Mouse (Mus musculus) heart, embryonic 12.5 days (tissue): ENCODE data around the gene Snu13. TPM values are rescaled to one million over a fixed set of nuclear protein-coding genes. Genes with fewer than 3 reads are reported as not detected.

Experiments
- ATAC-seq: fragments of 200-750 bp; cut with Nextera tagmentation; 2 replicates; pipeline ENCODE4 v1.8.0; 2017; ENCODE audit warnings: moderate TSS enrichment, moderate library complexity; ENCODE audit not compliant: insufficient number of reproducible peaks, low FRiP score
- H3K27ac ChIP-seq: fragments of 300-500 bp; sonication (generic); 2 replicates; pipeline ENCODE4 v1.5.1; 2016; ENCODE audit warnings: mild to moderate bottlenecking, moderate library complexity; ENCODE audit not compliant: poor library complexity, severe bottlenecking
- H3K27me3 ChIP-seq: fragments of 300-500 bp; sonication (generic); replicated peaks from 2 replicates; pipeline ENCODE4 v1.6.1; 2016; ENCODE audit warnings: mild to moderate bottlenecking, moderate library complexity
- H3K36me3 ChIP-seq: fragments of 300-500 bp; sonication (generic); 2 replicates; pipeline ENCODE4 v1.6.1; 2016; ENCODE audit warnings: mild to moderate bottlenecking, moderate library complexity
- H3K4me1 ChIP-seq: fragments of 300-500 bp; sonication (generic); replicated peaks from 2 replicates; pipeline ENCODE4 v1.6.1; 2016; ENCODE audit warnings: mild to moderate bottlenecking
- H3K4me2 ChIP-seq: fragments of 300-500 bp; sonication (generic); 2 replicates; pipeline ENCODE4 v1.6.1; 2016; ENCODE audit warnings: mild to moderate bottlenecking, moderate library complexity
- H3K4me3 ChIP-seq: fragments of 300-500 bp; sonication (generic); 2 replicates; pipeline ENCODE4 v1.5.1; 2016; ENCODE audit warnings: mild to moderate bottlenecking
- H3K9ac ChIP-seq: fragments of 300-500 bp; sonication (generic); 2 replicates; pipeline ENCODE4 v1.6.1; 2016; ENCODE audit warnings: mild to moderate bottlenecking, moderate library complexity
- H3K9me3 ChIP-seq: fragments of 300-500 bp; sonication (generic); replicated peaks from 2 replicates; pipeline ENCODE4 v1.6.1; 2016; ENCODE audit warnings: mild to moderate bottlenecking, moderate library complexity
- WGBS: fragments of 180-500 bp; shearing (Covaris S2); methylation state at CpG from one replicate; pipeline ENCODE4 v1.1.7; 2016; 5-methylcytosine and 5-hydroxymethylcytosine counted together
- polyA plus RNA-seq: library from polyadenylated mRNA; unstranded; fragments of >200 nt; fragmentation: Nextera tagmentation; extraction: Ambion mirVana; gene quantifications from 2 replicates; pipeline ENCODE4 v1.2.1, GENCODE M21; 2016

Snu13 gene
- 150 and 157 TPM in 2 replicates for polyA plus RNA-seq

- Histone ChIP-seq H3K9me3 (no peaks in the 10 kb centered on the region), H3K27ac (peak within 1 kb of the TSS; percentile 91), H3K4me2 (peak within 1 kb of the TSS; percentile 96), H3K9ac (peak within 1 kb of the TSS; percentile 94), H3K36me3 (peaks cover 15% of the 10 kb centered on the region), H3K4me1 (peaks cover 16% of the 10 kb centered on the region), H3K4me3 (peak within 1 kb of the TSS; percentile 94), H3K27me3 (0 out of 2 replicates have a peak, but pooled peaks cover 10% of the 10 kb centered on the region)
- under 1% methylated on average over 74 of the region's 74 CpGs for WGBS
- ATAC-seq, result peak; percentile 86
These were observed at the start of gene Snu13 for GRCm38 (mm10) chr15:82047080-82047883. Gene Snu13 (minus strand): TSS chr15:82047598.

GRCm38 (mm10) chr15:82091061-82091460 lies 43.7 kb upstream of the Snu13 start:
- H3K4me1 ChIP-seq, result no peaks in the 10 kb centered on the region
- ATAC-seq, result no peak
- no peak overlapping the region for H3K9ac ChIP-seq
- H3K27ac ChIP-seq, result no peak overlapping the region
- no peaks in the 10 kb centered on the region for H3K9me3 ChIP-seq
- no peaks in the 10 kb centered on the region for H3K36me3 ChIP-seq
- no peak overlapping the region for H3K4me3 ChIP-seq
- H3K27me3 ChIP-seq, result peaks cover 39% of the 10 kb centered on the region
- H3K4me2 ChIP-seq, result no peak overlapping the region
- WGBS, result 59% methylated on average over 7 of the region's 7 CpGs

- H3K4me1 ChIP-seq, result no peaks in the 10 kb centered on the region
- H3K9ac ChIP-seq, result no peak overlapping the region
- H3K4me2 ChIP-seq, result no peak overlapping the region
- H3K27me3 ChIP-seq, result peaks cover 44% of the 10 kb centered on the region
- WGBS, result 13% methylated on average over 10 of the region's 10 CpGs
- no peaks in the 10 kb centered on the region for H3K9me3 ChIP-seq
- no peaks in the 10 kb centered on the region for H3K36me3 ChIP-seq
- ATAC-seq, result no peak
- no peak overlapping the region for H3K4me3 ChIP-seq
- no peak overlapping the region for H3K27ac ChIP-seq
These were observed 39.9 kb upstream of the Snu13 start for GRCm38 (mm10) chr15:82087266-82087665.

- Histone ChIP-seq H3K27ac (no peak overlapping the region), H3K4me1 (no peaks in the 10 kb centered on the region), H3K4me3 (no peak overlapping the region), H3K4me2 (no peak overlapping the region), H3K9me3 (no peaks in the 10 kb centered on the region), H3K9ac (no peak overlapping the region), H3K36me3 (no peaks in the 10 kb centered on the region), H3K27me3 (peaks cover 39% of the 10 kb centered on the region)
- ATAC-seq, result no peak
- WGBS, result 71% methylated on average over 12 of the region's 12 CpGs
These were observed 38.7 kb upstream of the Snu13 start for GRCm38 (mm10) chr15:82086131-82086530.

- 70% methylated on average over 9 of the region's 9 CpGs for WGBS
- Histone ChIP-seq H3K36me3 (no peaks in the 10 kb centered on the region), H3K27me3 (peaks cover 36% of the 10 kb centered on the region), H3K27ac (no peak overlapping the region), H3K9ac (no peak overlapping the region), H3K9me3 (no peaks in the 10 kb centered on the region), H3K4me3 (no peak overlapping the region), H3K4me2 (no peak overlapping the region), H3K4me1 (no peaks in the 10 kb centered on the region)
- ATAC-seq, result no peak
These were observed 38.2 kb upstream of the Snu13 start for GRCm38 (mm10) chr15:82085606-82086005.

GRCm38 (mm10) chr15:82081161-82081560 lies 33.8 kb upstream of the Snu13 start:
- no peak overlapping the region for H3K4me2 ChIP-seq
- 24% methylated on average over 7 of the region's 7 CpGs for WGBS
- H3K9ac ChIP-seq, result no peak overlapping the region
- H3K27me3 ChIP-seq, result peaks cover 13% of the 10 kb centered on the region; the same call in 1 of the 2 replicates
- no peak overlapping the region for H3K4me3 ChIP-seq
- no peak for ATAC-seq
- H3K27ac ChIP-seq, result no peak overlapping the region
- no peaks in the 10 kb centered on the region for H3K9me3 ChIP-seq
- H3K4me1 ChIP-seq, result no peaks in the 10 kb centered on the region
- H3K36me3 ChIP-seq, result no peaks in the 10 kb centered on the region

- Histone ChIP-seq H3K36me3 (no peaks in the 10 kb centered on the region), H3K4me2 (no peak overlapping the region), H3K4me3 (no peak overlapping the region), H3K4me1 (no peaks in the 10 kb centered on the region), H3K27ac (no peak overlapping the region), H3K9ac (no peak overlapping the region), H3K27me3 (peaks cover 6% of the 10 kb centered on the region; the same call in 1 of the 2 replicates), H3K9me3 (no peaks in the 10 kb centered on the region)
- no peak for ATAC-seq
- WGBS, result 49% methylated on average over 10 of the region's 10 CpGs
These were observed 32.5 kb upstream of the Snu13 start for GRCm38 (mm10) chr15:82079883-82080282.

GRCm38 (mm10) chr15:82073490-82073889 lies 26.1 kb upstream of the Snu13 start:
- Histone ChIP-seq H3K9me3 (peaks cover 8% of the 10 kb centered on the region; the same call in 1 of the 2 replicates), H3K27ac (no peak overlapping the region), H3K27me3 (peaks cover 46% of the 10 kb centered on the region), H3K4me1 (0 out of 2 replicates have a peak, but pooled peaks cover 4% of the 10 kb centered on the region), H3K4me3 (no peak overlapping the region), H3K36me3 (no peaks in the 10 kb centered on the region), H3K4me2 (no peak overlapping the region), H3K9ac (no peak overlapping the region)
- 75% methylated on average over 7 of the region's 7 CpGs for WGBS
- no peak for ATAC-seq

GRCm38 (mm10) chr15:82071816-82072469 lies 24.5 kb upstream of the Snu13 start:
- ATAC-seq, result no peak
- Histone ChIP-seq H3K27me3 (peaks cover 61% of the 10 kb centered on the region), H3K4me1 (0 out of 2 replicates have a peak, but pooled peaks cover 4% of the 10 kb centered on the region), H3K9me3 (peaks cover 8% of the 10 kb centered on the region; the same call in 1 of the 2 replicates), H3K4me2 (no peak overlapping the region), H3K27ac (no peak overlapping the region), H3K36me3 (no peaks in the 10 kb centered on the region), H3K9ac (no peak overlapping the region), H3K4me3 (no peak overlapping the region)
- 86% methylated on average over 26 of the region's 26 CpGs for WGBS

GRCm38 (mm10) chr15:82069898-82070297 lies 22.5 kb upstream of the Snu13 start, which contains the start of gene Mei1:
Gene Mei1 (plus strand): TSS chr15:82069996.
- H3K9me3 ChIP-seq, result peaks cover 8% of the 10 kb centered on the region; the same call in 1 of the 2 replicates
- H3K4me1 ChIP-seq, result 0 out of 2 replicates have a peak, but pooled peaks cover 4% of the 10 kb centered on the region
- H3K9ac ChIP-seq, result no peak within 1 kb of the TSS; the same call in 1 of the 2 replicates
- H3K27ac ChIP-seq, result no peak within 1 kb of the TSS
- ATAC-seq, result no peak
- H3K27me3 ChIP-seq, result peaks cover 73% of the 10 kb centered on the region
- peak within 1 kb of the TSS; percentile 55 for H3K4me2 ChIP-seq
- 21% methylated on average over 40 of the region's 40 CpGs for WGBS
- H3K36me3 ChIP-seq, result no peaks in the 10 kb centered on the region
- peak within 1 kb of the TSS; percentile 21 for H3K4me3 ChIP-seq

- no peak for ATAC-seq
- Histone ChIP-seq H3K27me3 (peaks cover 88% of the 10 kb centered on the region), H3K4me3 (no peak overlapping the region), H3K9ac (no peak overlapping the region), H3K9me3 (peaks cover 8% of the 10 kb centered on the region; the same call in 1 of the 2 replicates), H3K36me3 (no peaks in the 10 kb centered on the region), H3K27ac (no peak overlapping the region), H3K4me2 (no peak overlapping the region), H3K4me1 (0 out of 2 replicates have a peak, but pooled peaks cover 4% of the 10 kb centered on the region)
- WGBS, result 13% methylated on average over 7 of the region's 7 CpGs
These were observed 18.1 kb upstream of the Snu13 start for GRCm38 (mm10) chr15:82065511-82065910.
